Comparison of ENCODE assay signal across 15 mouse cellular contexts in genomic region chr17:86202972-86203371, GRCm38 (mm10). TPM values are rescaled to one million over a fixed set of nuclear protein-coding genes. Genes with fewer than 3 reads are reported as not detected.
DNase-seq lines count a peak whose midpoint lies in the region; ATAC-seq lines count a peak whose summit lies in the region.
"Had no signal": no experiment of that assay in that cellular context is flagged by ENCODE, and none has a peak within 500 bp of the region (broad histone marks: within the 10 kb centered on the region; RNA-seq: fewer than 3 reads in every experiment).

No protein-coding gene starts in this region.

- H3K27ac ChIP-seq in brown adipose tissue, adult 24 weeks (replicated peaks; ENCODE audit: low read depth, low read length): peak overlapping the region; percentile 83
- H3K27ac ChIP-seq in forebrain, embryonic 11.5 days (ENCODE audit: low read depth, low read length): no peak overlapping the region
- H3K27ac ChIP-seq: embryonic facial prominence, embryonic 15.5 days; lung, embryonic 15.5 days; neural tube, embryonic 15.5 days had no signal

- no peaks in the 10 kb centered on the region for H3K36me3 ChIP-seq in forebrain, embryonic 11.5 days (ENCODE audit: control insufficient read depth, insufficient read depth, low read length)
- H3K36me3 ChIP-seq: embryonic facial prominence, embryonic 15.5 days; G1E; lung, embryonic 15.5 days; neural tube, embryonic 15.5 days had no signal

- H3K4me3 ChIP-seq in brown adipose tissue, adult 24 weeks (ENCODE audit: insufficient read depth, low read depth, low read length): no peak overlapping the region
- no peak overlapping the region for H3K4me3 ChIP-seq in forebrain, embryonic 11.5 days (ENCODE audit: low read depth, low read length)
- H3K4me3 ChIP-seq: embryonic facial prominence, embryonic 15.5 days; lung, embryonic 15.5 days; megakaryocyte, embryonic 14.5 days; neural tube, embryonic 15.5 days had no signal

- no peak overlapping the region for H3K9ac ChIP-seq in forebrain, embryonic 11.5 days (ENCODE audit: low read length)
- H3K9ac ChIP-seq: embryonic facial prominence, embryonic 15.5 days; lung, embryonic 15.5 days; neural tube, embryonic 15.5 days had no signal

- H3K4me2 ChIP-seq in forebrain, embryonic 11.5 days (ENCODE audit: low read depth, low read length, severe bottlenecking): no peak overlapping the region
- H3K4me2 ChIP-seq: embryonic facial prominence, embryonic 15.5 days; lung, embryonic 15.5 days; neural tube, embryonic 15.5 days had no signal

- 92% methylated on average over 6 of the region's 6 CpGs for WGBS in forebrain, embryonic 11.5 days

- peak; percentile 44 for DNase-seq in cerebellum, adult 11-12 months
- DNase-seq in cerebellum, adult 11 months: no peak
- peak; percentile 20 for DNase-seq in 3134 (ENCODE audit: extremely low read depth, insufficient read length, low spot score)
- DNase-seq in heart, postnatal 10 days: peak; percentile 52 to 54
- DNase-seq in left cerebral cortex, adult 11 months (ENCODE audit: low spot score): no peak
- DNase-seq in left cerebral cortex, adult 18-20 months (ENCODE audit: low spot score in 2 of 2): no peak
- DNase-seq in forebrain, embryonic 11.5 days (ENCODE audit: low spot score): no peak
- DNase-seq: liver had no signal

- ATAC-seq in forebrain, embryonic 11.5 days (replicated peaks; ENCODE audit: low FRiP score): no peak
- ATAC-seq: forebrain, embryonic 16.5 days had no signal

- intact Hi-C loops in heart, postnatal 10 days (cut with DNase I): no loop called here

- H3K27me3 ChIP-seq in forebrain, embryonic 11.5 days (ENCODE audit: control insufficient read depth, insufficient read depth, low read length): no peaks in the 10 kb centered on the region
- H3K27me3 ChIP-seq: embryonic facial prominence, embryonic 15.5 days; lung, embryonic 15.5 days; megakaryocyte, embryonic 14.5 days; neural tube, embryonic 15.5 days had no signal

- H3K4me1 ChIP-seq in brown adipose tissue, adult 24 weeks (ENCODE audit: control insufficient read depth, insufficient read depth, insufficient read length, low read length): peaks cover 31% of the 10 kb centered on the region
- no peaks in the 10 kb centered on the region for H3K4me1 ChIP-seq in forebrain, embryonic 11.5 days (replicated peaks; ENCODE audit: control insufficient read depth, insufficient read depth, low read length)

- no peaks in the 10 kb centered on the region for H3K9me3 ChIP-seq in forebrain, embryonic 11.5 days (ENCODE audit: control insufficient read depth, low read length)
- H3K9me3 ChIP-seq: embryonic facial prominence, embryonic 15.5 days; lung, embryonic 15.5 days; megakaryocyte, embryonic 14.5 days; neural tube, embryonic 15.5 days had no signal

RNA-seq across cellular contexts. Expression of gene Prkce, which starts 35.4 kb away (rescaled TPM):
- 13.7 and 18.0 TPM in 2 replicates for polyA plus RNA-seq in brown adipose tissue, adult 24 weeks (2012; ENCODE audit: insufficient read depth, insufficient read length, missing spikeins)
- total RNA-seq in heart, postnatal 10 days (2021): 10 to 100 TPM; 31.1 to 32.5 TPM
- total RNA-seq in left cerebral cortex, adult 18-20 months (2021): 100 to 1,000 TPM; 270 to 276 TPM
- 6.0 and 6.1 TPM in 2 replicates for polyA plus RNA-seq in forebrain, embryonic 11.5 days (2014; fragmentation: Nextera tagmentation; extraction: Ambion mirVana)

RNA-seq across cellular contexts. Expression of gene Srbd1, which starts 58.0 kb away (rescaled TPM):
- 3.6 and 4.6 TPM in 2 replicates for polyA plus RNA-seq in brown adipose tissue, adult 24 weeks (2012; ENCODE audit: insufficient read depth, insufficient read length, missing spikeins)
- total RNA-seq in heart, postnatal 10 days (2021): 10 to 100 TPM; 13.0 to 14.5 TPM
- 10 to 100 TPM; 14.7 to 15.9 TPM for total RNA-seq in left cerebral cortex, adult 18-20 months (2021)
- polyA plus RNA-seq in forebrain, embryonic 11.5 days (2014; fragmentation: Nextera tagmentation; extraction: Ambion mirVana): 12.6 and 15.1 TPM in 2 replicates

Comparison
In these comparisons a context has a peak if more than half of its experiments do, and no peak if none do; other contexts are left out.
1. DNase-seq: peak in cerebellum, adult 11-12 months (single experiment), 3134 (single experiment) and heart, postnatal 10 days (2 of 2); none in cerebellum, adult 11 months (single experiment), left cerebral cortex, adult 11 months (single experiment), left cerebral cortex, adult 18-20 months (0 of 2) and forebrain, embryonic 11.5 days (single experiment).
2. RNA of gene Prkce, which starts 35.4 kb away (total RNA-seq): 270 to 276 TPM in left cerebral cortex, adult 18-20 months; 31.1 to 32.5 TPM in heart, postnatal 10 days; every median in the first group is over 4 times any median in the second.